Mouse (Mus musculus): ENCODE measurements around the gene Gm45785. TPM values are rescaled to one million over a fixed set of nuclear protein-coding genes. Genes with fewer than 3 reads are reported as not detected.
A peak's percentile ranks its signal among the peaks of the same experiment; 100 is the strongest.

Gene Gm45785
- polyA plus RNA-seq, 1 experiment from 2014 or later: not detected

DNA sequence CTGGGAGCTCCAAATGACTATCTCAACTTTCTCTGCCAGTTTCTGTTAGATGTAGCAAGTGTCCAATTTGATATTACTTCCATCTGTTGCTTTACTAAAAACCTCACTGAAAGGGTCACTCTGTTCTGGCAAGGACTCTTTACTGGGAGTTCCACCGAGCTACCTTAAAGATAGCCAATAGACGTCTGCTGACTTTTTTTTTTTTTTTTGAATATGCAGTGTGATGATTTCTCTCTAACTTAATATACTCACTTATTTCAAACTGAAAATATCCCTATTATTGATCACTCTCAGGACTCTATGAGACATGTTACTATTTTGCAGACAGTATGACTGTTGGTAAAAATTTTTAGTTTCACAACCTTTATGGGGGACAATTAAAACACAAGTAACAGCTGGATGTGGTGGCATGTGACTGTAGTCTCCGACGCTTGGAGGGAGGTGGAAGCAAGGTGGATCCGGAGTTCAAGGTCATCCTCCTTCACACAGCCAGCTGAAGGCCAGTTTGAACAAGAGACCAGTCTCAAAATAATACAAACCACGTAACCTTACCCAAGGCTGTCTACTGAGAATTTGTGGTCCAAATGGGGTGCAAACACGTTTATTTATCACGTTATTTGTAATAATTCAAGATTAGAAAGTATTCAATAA lies 24.9 kb upstream of the Gm45785 start:
- Histone ChIP-seq H3K27ac (ENCODE audit: low read length) (no peak overlapping the region), H3K4me2 (replicated peaks; ENCODE audit: low read depth, low read length) (peak overlapping the region; percentile 67)
- no peak for DNase-seq (ENCODE audit: low spot score)

DNA sequence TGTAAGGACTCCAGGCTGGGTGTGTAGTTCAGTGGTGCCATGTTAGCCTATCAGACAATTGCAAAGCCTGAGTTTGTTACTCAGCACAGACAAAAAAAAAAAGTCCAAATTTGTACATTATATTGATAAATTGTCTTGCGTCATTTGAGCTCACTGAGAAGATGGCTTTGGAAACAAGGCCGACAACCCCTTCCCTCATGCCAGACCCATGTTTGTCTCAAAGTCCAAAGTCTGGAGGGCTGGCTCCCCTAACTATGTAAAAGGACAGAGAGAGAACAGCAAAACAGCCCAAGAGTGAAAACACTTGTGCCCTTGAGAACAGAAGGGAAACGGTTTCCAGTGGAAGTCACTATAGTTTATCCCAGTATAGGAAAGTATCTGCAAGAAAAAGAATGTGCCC lies 24.3 kb upstream of the Gm45785 start:
- no peak for DNase-seq (ENCODE audit: low spot score)
- peaks cover 14% of the 10 kb centered on the region; the same call in 1 of the 2 replicates for H3K36me3 ChIP-seq (ENCODE audit: insufficient read depth, low read length)
- H3K9me3 ChIP-seq (ENCODE audit: low read length): no peaks in the 10 kb centered on the region
- no peaks in the 10 kb centered on the region for H3K27me3 ChIP-seq (replicated peaks; ENCODE audit: insufficient read depth, low read length)
- 73% methylated on average over 3 of the region's 3 CpGs for WGBS
- TF ChIP-seq EP300 (IDR thresholded peaks at IDR 0.05) (no peak), CTCF (IDR thresholded peaks at IDR 0.05) (no peak)
- H3K4me2 ChIP-seq (replicated peaks; ENCODE audit: low read depth, low read length): no peak overlapping the region
- no peak for ATAC-seq
- H3K27ac ChIP-seq (ENCODE audit: low read length): no peak overlapping the region
- H3K4me1 ChIP-seq (ENCODE audit: insufficient read depth, low read depth, low read length): no peaks in the 10 kb centered on the region
- no peak overlapping the region for H3K4me3 ChIP-seq (ENCODE audit: low read depth, low read length)
- H3K9ac ChIP-seq (replicated peaks; ENCODE audit: low read depth): no peak overlapping the region

More for the DNA sequence above, 24.9 kb upstream of the Gm45785 start:
- H3K4me1 ChIP-seq (ENCODE audit: insufficient read depth, low read depth, low read length): no peaks in the 10 kb centered on the region
- 9% methylated on average over 8 of the region's 8 CpGs for WGBS
- TF ChIP-seq CTCF (IDR thresholded peaks at IDR 0.05) (no peak), EP300 (IDR thresholded peaks at IDR 0.05) (no peak)
- no peaks in the 10 kb centered on the region for H3K27me3 ChIP-seq (replicated peaks; ENCODE audit: insufficient read depth, low read length)
- H3K36me3 ChIP-seq (ENCODE audit: insufficient read depth, low read length): peaks cover 9% of the 10 kb centered on the region; the same call in 1 of the 2 replicates
- peak overlapping the region; percentile 73 for H3K4me3 ChIP-seq (ENCODE audit: low read depth, low read length)
- ATAC-seq: no peak
- H3K9ac ChIP-seq (replicated peaks; ENCODE audit: low read depth): peak overlapping the region; percentile 58
- H3K9me3 ChIP-seq (ENCODE audit: low read length): no peaks in the 10 kb centered on the region

DNA sequence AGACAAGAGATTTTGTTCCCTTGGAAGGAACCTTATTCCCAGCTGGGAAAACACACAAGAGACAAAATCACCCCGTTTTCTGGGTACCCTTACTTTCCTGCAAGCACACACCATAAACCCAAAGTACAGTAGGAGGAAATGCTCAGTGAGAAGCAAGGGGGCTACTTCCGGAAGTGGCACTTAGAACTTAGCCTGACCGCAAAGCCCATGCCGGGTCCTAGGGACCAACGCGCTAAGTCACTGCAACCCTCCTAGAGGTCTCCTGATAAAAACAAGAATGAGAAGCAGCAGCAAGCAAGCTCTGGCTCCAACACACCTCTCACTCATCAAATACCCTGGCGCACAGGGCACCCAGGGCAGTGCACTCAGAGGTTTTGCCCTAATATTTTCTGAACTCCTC lies 23.2 kb upstream of the Gm45785 start:
- no peak overlapping the region for H3K4me3 ChIP-seq (ENCODE audit: low read depth, low read length)
- no peak overlapping the region for H3K9ac ChIP-seq (replicated peaks; ENCODE audit: low read depth)
- no peak overlapping the region for H3K27ac ChIP-seq (ENCODE audit: low read length)
- H3K4me2 ChIP-seq (replicated peaks; ENCODE audit: low read depth, low read length): no peak overlapping the region
- H3K4me1 ChIP-seq (ENCODE audit: insufficient read depth, low read depth, low read length): no peaks in the 10 kb centered on the region
- H3K36me3 ChIP-seq (ENCODE audit: insufficient read depth, low read length): peaks cover 21% of the 10 kb centered on the region
- no peak for TF ChIP-seq EP300 (IDR thresholded peaks at IDR 0.05)
- no peak for TF ChIP-seq CTCF (IDR thresholded peaks at IDR 0.05)
- 84% methylated on average over 7 of the region's 7 CpGs for WGBS
- H3K27me3 ChIP-seq (replicated peaks; ENCODE audit: insufficient read depth, low read length): no peaks in the 10 kb centered on the region
- ATAC-seq (no peak), DNase-seq (ENCODE audit: low spot score) (no peak)
- no peaks in the 10 kb centered on the region for H3K9me3 ChIP-seq (ENCODE audit: low read length)

DNA sequence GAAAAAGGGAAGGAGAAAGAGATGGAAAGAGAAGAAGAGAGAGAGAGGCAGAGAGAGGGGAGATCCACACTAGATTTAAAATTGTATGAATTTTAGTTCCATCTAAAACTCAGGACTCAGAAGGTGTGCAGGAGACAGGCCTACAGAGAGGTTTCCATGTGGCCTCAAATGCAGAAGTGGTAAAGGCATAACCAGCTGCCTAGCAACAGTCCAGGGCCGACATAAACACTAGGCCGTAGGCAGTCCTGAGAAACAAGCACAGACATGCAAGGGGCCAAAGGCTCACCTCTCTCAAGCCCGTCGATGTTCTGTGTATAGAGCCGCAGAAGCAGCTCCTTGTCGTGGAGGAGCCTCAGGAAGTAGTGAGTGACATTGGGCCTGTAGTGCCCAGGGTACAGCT lies 21.2 kb upstream of the Gm45785 start:
- DNase-seq (ENCODE audit: low spot score) (no peak), ATAC-seq (no peak)
- Histone ChIP-seq H3K4me2 (replicated peaks; ENCODE audit: low read depth, low read length) (no peak overlapping the region), H3K27ac (ENCODE audit: low read length) (no peak overlapping the region), H3K9me3 (ENCODE audit: low read length) (no peaks in the 10 kb centered on the region), H3K4me3 (ENCODE audit: low read depth, low read length) (no peak overlapping the region), H3K36me3 (ENCODE audit: insufficient read depth, low read length) (peaks cover 23% of the 10 kb centered on the region), H3K9ac (replicated peaks; ENCODE audit: low read depth) (no peak overlapping the region), H3K27me3 (replicated peaks; ENCODE audit: insufficient read depth, low read length) (no peaks in the 10 kb centered on the region), H3K4me1 (ENCODE audit: insufficient read depth, low read depth, low read length) (no peaks in the 10 kb centered on the region)
- WGBS: 70% methylated on average over 6 of the region's 6 CpGs
- TF ChIP-seq EP300 (IDR thresholded peaks at IDR 0.05): no peak
- TF ChIP-seq CTCF (IDR thresholded peaks at IDR 0.05): no peak

DNA sequence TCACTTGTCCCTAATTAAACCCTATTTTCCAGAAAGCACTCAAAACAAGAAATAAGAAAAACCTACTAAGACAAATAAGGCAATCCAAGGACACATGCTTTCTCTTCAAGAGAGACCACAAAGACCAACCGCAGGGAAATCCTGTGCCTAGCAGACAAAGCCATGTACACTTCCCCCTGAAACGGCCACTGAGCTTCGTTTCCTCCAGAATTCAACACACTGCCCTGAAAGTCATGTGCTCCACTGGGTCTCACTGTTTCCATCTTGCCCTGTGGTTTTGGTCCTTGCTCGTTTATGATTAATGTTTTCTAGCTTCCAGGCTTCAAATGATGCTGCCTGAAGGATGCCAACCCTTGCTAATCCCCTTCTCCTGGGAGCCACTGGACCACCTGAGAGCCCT lies 18.1 kb upstream of the Gm45785 start:
- ATAC-seq (no peak), DNase-seq (ENCODE audit: low spot score) (no peak)
- Histone ChIP-seq H3K4me2 (replicated peaks; ENCODE audit: low read depth, low read length) (no peak overlapping the region), H3K4me1 (ENCODE audit: insufficient read depth, low read depth, low read length) (no peaks in the 10 kb centered on the region), H3K36me3 (ENCODE audit: insufficient read depth, low read length) (peaks cover 23% of the 10 kb centered on the region), H3K27me3 (replicated peaks; ENCODE audit: insufficient read depth, low read length) (no peaks in the 10 kb centered on the region), H3K27ac (ENCODE audit: low read length) (no peak overlapping the region), H3K9ac (replicated peaks; ENCODE audit: low read depth) (no peak overlapping the region), H3K9me3 (ENCODE audit: low read length) (no peaks in the 10 kb centered on the region), H3K4me3 (ENCODE audit: low read depth, low read length) (no peak overlapping the region)
- no peak for TF ChIP-seq CTCF (IDR thresholded peaks at IDR 0.05)
- no peak for TF ChIP-seq EP300 (IDR thresholded peaks at IDR 0.05)
- 84% methylated on average over 4 of the region's 4 CpGs for WGBS

DNA sequence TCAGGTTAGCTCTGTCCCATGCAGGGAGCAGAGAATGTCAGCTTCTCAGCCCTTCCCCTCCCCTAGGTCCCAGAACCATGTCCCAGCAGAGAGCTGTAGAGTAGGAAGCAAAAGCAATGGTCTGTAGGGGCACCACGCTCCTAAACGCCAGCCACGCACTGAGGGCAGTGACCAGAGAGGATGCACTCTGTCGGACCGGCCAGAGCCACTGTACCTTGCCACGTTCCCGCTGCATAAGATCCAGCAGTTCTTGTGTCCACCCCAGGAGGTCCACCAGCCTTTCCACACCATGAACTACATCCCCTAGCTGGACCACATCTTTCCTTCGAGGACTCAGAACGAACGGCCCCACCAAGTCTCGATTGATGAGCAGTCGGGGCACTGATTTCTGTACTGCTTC lies 8.6 kb upstream of the Gm45785 start:
- peaks cover 30% of the 10 kb centered on the region for H3K36me3 ChIP-seq (ENCODE audit: insufficient read depth, low read length)
- no peak for DNase-seq (ENCODE audit: low spot score)
- no peak overlapping the region for H3K4me2 ChIP-seq (replicated peaks; ENCODE audit: low read depth, low read length)
- no peak for TF ChIP-seq CTCF (IDR thresholded peaks at IDR 0.05)
- no peak for TF ChIP-seq EP300 (IDR thresholded peaks at IDR 0.05)
- no peak overlapping the region for H3K4me3 ChIP-seq (ENCODE audit: low read depth, low read length)
- no peak for ATAC-seq
- WGBS: 85% methylated on average over 12 of the region's 12 CpGs
- no peaks in the 10 kb centered on the region for H3K27me3 ChIP-seq (replicated peaks; ENCODE audit: insufficient read depth, low read length)
- H3K9ac ChIP-seq (replicated peaks; ENCODE audit: low read depth): no peak overlapping the region
- H3K9me3 ChIP-seq (ENCODE audit: low read length): no peaks in the 10 kb centered on the region
- no peak overlapping the region for H3K27ac ChIP-seq (ENCODE audit: low read length)
- no peaks in the 10 kb centered on the region for H3K4me1 ChIP-seq (ENCODE audit: insufficient read depth, low read depth, low read length)

Measured in lung, postnatal 0 days (tissue).